Mouse (Mus musculus) small intestine, adult 2 months (tissue): ENCODE measurements around the gene Epha7.

ENCODE experiments used
- CTCF ChIP-seq: fragments of 200-500 bp; IDR thresholded peaks from 2 replicates; pipeline ENCODE4 v1.5.1; 2012; ENCODE audit warnings: low read depth, mild to moderate bottlenecking, control low read depth, inconsistent platforms, low read length, moderate library complexity, mixed read lengths; ENCODE audit not compliant: insufficient replicate concordance, insufficient read length; ENCODE audit errors: extremely low read depth
- POLR2A ChIP-seq: fragments of 200-500 bp; IDR thresholded peaks from 2 replicates; pipeline ENCODE4 v1.6.1; 2012; ENCODE audit warnings: low read depth, mild to moderate bottlenecking, control low read depth, inconsistent platforms, low read length, moderate library complexity

- no peak for TF ChIP-seq CTCF
- TF ChIP-seq POLR2A: no peak
These were observed 154.8 kb downstream of the Epha7 start for GRCm38 (mm10) chr4:28967584-28968315.
